Mouse (Mus musculus) forebrain, embryonic 12.5 days (tissue): ENCODE data around the gene Axin2. TPM values are rescaled to one million over a fixed set of nuclear protein-coding genes. Genes with fewer than 3 reads are reported as not detected.
A peak's percentile ranks its signal among the peaks of the same experiment; 100 is the strongest.

ENCODE experiments used
- ATAC-seq: fragments of 200-750 bp; cut with Nextera tagmentation; 2 replicates; pipeline ENCODE4 v1.8.0; 2017; ENCODE audit warnings: moderate TSS enrichment; ENCODE audit not compliant: low FRiP score
- H3K27ac ChIP-seq: fragments of 300-500 bp; sonication (generic); 2 replicates; pipeline ENCODE4 v1.5.1; 2016; ENCODE audit warnings: mild to moderate bottlenecking
- H3K27me3 ChIP-seq: fragments of 300-500 bp; sonication (generic); 2 replicates; pipeline ENCODE4 v1.6.1; 2016; ENCODE audit warnings: mild to moderate bottlenecking
- H3K36me3 ChIP-seq: fragments of 300-500 bp; sonication (generic); replicated peaks from 2 replicates; pipeline ENCODE4 v1.6.1; 2016; ENCODE audit warnings: mild to moderate bottlenecking
- H3K4me1 ChIP-seq: fragments of 300-500 bp; sonication (generic); 2 replicates; pipeline ENCODE4 v1.6.1; 2016
- H3K4me2 ChIP-seq: fragments of 300-500 bp; sonication (generic); 2 replicates; pipeline ENCODE4 v1.6.1; 2016; ENCODE audit warnings: mild to moderate bottlenecking, moderate library complexity
- H3K4me3 ChIP-seq: fragments of 300-500 bp; sonication (generic); replicated peaks from 2 replicates; pipeline ENCODE4 v1.5.1; 2016; ENCODE audit warnings: mild to moderate bottlenecking
- H3K9ac ChIP-seq: fragments of 300-500 bp; sonication (generic); 2 replicates; pipeline ENCODE4 v1.6.1; 2016; ENCODE audit warnings: mild to moderate bottlenecking
- H3K9me3 ChIP-seq: fragments of 300-500 bp; sonication (generic); 2 replicates; pipeline ENCODE4 v1.6.1; 2016
- WGBS: fragments of 180-500 bp; shearing (Covaris S2); methylation state at CpG from one replicate; pipeline ENCODE4 v1.1.7; 2016; 5-methylcytosine and 5-hydroxymethylcytosine counted together
- polyA plus RNA-seq: library from polyadenylated mRNA; unstranded; fragments of >200 nt; fragmentation: Nextera tagmentation; extraction: Ambion mirVana; gene quantifications from 2 replicates; pipeline ENCODE4 v1.2.1, GENCODE M21; 2016

The Axin2 gene
- polyA plus RNA-seq, 1 experiment from 2014 or later = 17.4 TPM

DNA sequence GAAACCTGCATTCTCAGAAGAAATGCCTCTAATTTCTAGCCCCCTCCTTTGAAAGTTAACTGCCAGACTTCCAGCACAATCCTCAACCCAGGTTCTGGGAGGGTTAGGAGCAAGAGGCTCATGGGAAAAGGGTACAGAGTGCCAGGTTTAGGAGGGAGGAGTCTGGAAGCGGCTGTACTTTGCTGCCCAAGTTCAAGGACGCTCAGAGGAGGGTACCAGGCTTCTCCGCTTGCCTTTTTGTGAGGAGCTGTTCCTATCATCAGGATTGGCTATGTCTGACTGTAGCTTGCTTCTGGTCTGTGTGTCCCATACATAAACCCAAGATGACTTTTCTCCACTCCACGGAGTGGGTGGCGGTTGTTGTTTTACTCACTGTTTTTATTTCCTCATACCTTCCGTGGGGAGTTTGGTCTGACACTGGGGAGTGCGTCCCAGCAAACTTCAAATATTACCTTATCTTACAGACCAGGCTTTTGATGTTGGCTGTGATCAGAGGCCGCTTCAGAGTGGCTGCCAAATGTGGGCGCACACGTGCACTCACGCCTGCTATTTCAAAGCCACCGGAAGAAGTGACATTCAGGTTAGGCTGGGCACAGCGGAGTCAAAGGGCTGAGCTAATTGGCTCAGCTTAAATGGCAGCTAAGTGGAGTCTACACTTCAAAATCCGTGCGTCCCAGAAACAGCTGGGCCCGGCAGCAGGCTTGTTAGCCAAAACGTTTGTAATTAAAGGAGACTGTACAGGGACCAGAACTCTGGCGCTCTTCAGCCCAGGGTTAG is 16.1 kb downstream of the Axin2 start:
- 0 out of 2 replicates have a peak, but pooled peaks have one; percentile 27 for ATAC-seq
- 25% methylated on average over 18 of the region's 18 CpGs for WGBS
- H3K4me3 ChIP-seq = no peak overlapping the region
- peaks cover 76% of the 10 kb centered on the region for H3K4me1 ChIP-seq
- H3K36me3 ChIP-seq = peaks cover 65% of the 10 kb centered on the region
- peaks cover 8% of the 10 kb centered on the region; the same call in 1 of the 2 replicates for H3K27me3 ChIP-seq
- H3K27ac ChIP-seq = peak overlapping the region; percentile 76
- H3K4me2 ChIP-seq = peak overlapping the region; percentile 38; the same call in 1 of the 2 replicates
- H3K9ac ChIP-seq = no peak overlapping the region
- H3K9me3 ChIP-seq = no peaks in the 10 kb centered on the region

DNA sequence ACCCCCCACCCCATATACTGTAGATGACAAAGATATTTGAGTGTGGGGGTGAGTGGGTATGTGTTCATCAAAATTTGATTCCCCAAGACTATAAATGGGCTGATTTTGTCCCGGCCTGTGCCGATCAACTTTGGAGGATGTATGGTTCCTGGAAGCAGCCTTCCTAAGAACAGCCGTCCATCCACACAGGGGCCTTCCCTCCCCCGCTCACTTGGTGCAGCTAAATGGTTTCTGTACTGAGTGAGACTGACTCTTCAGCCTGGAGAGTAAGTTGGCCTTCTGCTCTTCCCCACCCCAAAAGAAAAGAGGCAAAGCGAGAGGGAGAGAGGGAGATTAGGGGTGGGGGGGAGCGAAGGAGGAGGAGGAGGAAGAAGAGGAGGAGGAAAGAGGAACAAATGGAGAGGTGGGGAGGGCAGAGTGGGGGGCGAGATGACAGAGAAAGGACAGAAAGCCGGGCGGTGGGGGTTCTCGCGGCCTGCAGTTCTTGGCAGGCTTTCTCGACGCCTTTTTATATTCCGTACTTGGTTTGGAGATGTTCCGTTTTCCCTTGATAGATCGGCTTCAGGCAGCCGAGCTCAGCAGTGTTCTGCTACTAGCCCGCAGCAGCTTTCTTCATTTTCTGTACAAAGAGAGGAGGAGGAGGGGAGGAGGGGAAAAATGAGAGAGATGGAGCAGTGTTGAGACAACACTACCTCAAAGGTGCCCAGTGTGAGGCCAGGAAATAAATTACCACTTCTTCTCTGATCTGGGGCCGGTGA is 20.7 kb downstream of the Axin2 start:
- ATAC-seq = no peak
- no peaks in the 10 kb centered on the region for H3K9me3 ChIP-seq
- H3K27me3 ChIP-seq = peaks cover 8% of the 10 kb centered on the region; the same call in 1 of the 2 replicates
- no peak overlapping the region for H3K4me3 ChIP-seq
- H3K9ac ChIP-seq = peak overlapping the region; percentile 36; the same call in 1 of the 2 replicates
- peaks cover 75% of the 10 kb centered on the region for H3K36me3 ChIP-seq
- 35% methylated on average over 19 of the region's 19 CpGs for WGBS
- H3K4me1 ChIP-seq = peaks cover 52% of the 10 kb centered on the region
- peak overlapping the region; percentile 30 for H3K4me2 ChIP-seq
- peak overlapping the region; percentile 78 for H3K27ac ChIP-seq

DNA sequence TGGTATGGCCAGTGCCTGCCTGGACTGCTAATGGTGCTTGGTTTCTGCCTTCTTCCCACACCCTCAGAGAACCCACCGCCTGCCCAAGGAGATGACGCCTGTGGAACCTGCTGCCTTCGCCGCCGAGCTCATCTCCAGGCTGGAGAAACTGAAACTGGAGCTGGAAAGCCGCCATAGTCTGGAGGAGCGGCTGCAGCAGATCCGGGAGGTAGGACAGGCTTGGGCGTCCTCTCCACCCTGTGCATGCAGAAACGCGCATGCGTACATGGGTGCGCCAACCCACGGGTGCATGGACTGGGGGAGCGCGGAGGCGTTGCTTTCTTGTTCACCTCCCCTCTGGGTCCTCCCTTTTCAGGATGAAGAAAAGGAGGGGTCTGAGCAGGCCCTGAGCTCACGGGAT is 21.7 kb downstream of the Axin2 start:
- 90% methylated on average over 18 of the region's 18 CpGs for WGBS
- H3K36me3 ChIP-seq = peaks cover 83% of the 10 kb centered on the region
- peak overlapping the region; percentile 78 for H3K27ac ChIP-seq
- H3K9me3 ChIP-seq = no peaks in the 10 kb centered on the region
- no peak for ATAC-seq
- H3K9ac ChIP-seq = no peak overlapping the region
- H3K4me1 ChIP-seq = peaks cover 42% of the 10 kb centered on the region
- H3K4me3 ChIP-seq = no peak overlapping the region
- H3K27me3 ChIP-seq = peaks cover 8% of the 10 kb centered on the region; the same call in 1 of the 2 replicates
- no peak overlapping the region for H3K4me2 ChIP-seq

DNA sequence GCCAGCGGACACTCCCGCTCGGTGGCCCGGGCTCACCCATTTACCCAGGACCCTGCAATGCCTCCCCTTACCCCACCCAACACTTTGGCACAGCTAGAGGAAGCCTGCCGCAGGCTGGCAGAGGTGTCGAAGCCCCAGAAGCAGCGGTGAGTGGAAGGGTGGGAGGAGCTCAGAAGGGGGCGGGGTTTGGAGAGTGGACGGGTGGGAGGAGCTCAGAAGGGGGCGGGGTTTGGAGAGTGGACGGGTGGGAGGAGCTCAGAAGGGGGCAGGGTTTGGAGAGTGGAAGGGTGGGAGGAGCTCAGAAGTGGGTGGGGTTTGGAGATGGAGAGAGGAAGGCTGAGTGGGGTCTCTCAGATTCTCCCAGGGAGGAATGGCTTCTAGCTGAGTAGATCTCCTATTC is 23.6 kb downstream of the Axin2 start:
- 81% methylated on average over 11 of the region's 11 CpGs for WGBS
- Histone ChIP-seq H3K4me3 (no peak overlapping the region), H3K9me3 (no peaks in the 10 kb centered on the region), H3K4me2 (no peak overlapping the region), H3K27ac (no peak overlapping the region), H3K9ac (no peak overlapping the region), H3K4me1 (peaks cover 44% of the 10 kb centered on the region), H3K36me3 (peaks cover 87% of the 10 kb centered on the region), H3K27me3 (no peaks in the 10 kb centered on the region)
- no peak for ATAC-seq

DNA sequence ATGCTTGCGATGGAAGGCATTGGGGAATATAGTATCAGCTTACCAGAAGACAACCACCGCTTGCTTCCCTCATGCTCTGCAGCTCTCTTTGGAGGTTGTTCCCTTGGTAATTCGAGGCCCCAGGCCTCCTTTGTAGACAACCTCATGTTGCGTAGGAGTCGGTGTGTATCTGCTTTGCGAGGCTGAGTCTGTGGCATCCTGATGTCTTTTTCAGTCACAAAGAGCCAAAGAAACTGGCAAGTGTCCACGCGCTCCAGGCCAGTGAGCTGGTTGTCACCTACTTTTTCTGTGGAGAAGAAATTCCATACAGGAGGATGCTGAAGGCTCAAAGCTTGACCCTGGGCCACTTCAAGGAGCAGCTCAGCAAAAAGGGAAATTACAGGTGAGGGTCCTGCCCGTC is 25.5 kb downstream of the Axin2 start:
- WGBS = 95% methylated on average over 9 of the region's 9 CpGs
- no peak overlapping the region for H3K9ac ChIP-seq
- H3K27ac ChIP-seq = no peak overlapping the region; the same call in 1 of the 2 replicates
- H3K4me3 ChIP-seq = no peak overlapping the region
- H3K4me2 ChIP-seq = no peak overlapping the region
- H3K27me3 ChIP-seq = no peaks in the 10 kb centered on the region
- no peaks in the 10 kb centered on the region for H3K9me3 ChIP-seq
- H3K4me1 ChIP-seq = peaks cover 32% of the 10 kb centered on the region
- H3K36me3 ChIP-seq = peaks cover 89% of the 10 kb centered on the region
- ATAC-seq = no peak

DNA sequence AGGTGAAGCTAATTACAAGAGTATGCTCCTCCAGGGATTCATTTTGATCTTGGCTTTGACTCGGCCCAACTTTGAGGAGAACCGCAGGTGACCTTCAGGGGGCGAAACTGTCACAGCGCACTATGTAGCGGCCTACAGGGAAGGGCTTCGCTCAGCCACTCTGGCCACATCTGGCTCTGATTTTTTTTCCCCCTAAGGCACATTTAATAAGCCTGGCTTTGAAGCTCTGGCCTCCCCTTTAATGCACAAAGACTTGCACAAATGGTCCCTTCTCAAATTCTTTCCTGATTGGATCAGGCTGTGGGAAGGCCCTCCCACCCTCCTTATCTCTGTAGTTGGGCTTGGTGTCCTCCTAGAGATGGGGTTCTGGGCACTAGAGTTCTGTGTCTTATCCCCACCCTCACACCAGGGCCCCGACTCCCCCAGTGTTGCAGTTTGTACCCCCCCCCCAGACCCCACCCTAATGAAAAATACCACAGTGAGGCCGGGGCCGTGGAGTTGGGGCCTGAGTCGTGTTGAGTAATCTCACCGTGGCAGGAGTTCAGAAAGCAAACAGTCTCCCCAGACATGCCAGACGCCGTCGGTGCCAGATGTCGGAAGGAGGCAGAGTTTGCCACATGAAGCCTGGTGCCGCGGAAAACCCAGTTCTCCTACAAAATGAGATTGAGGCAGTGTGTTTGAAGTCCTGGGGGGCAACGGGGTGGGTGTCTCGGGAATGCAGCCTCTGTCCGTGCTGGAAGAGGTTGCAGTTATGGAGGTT is 27.5 kb downstream of the Axin2 start:
- Histone ChIP-seq H3K27ac (peak overlapping the region; percentile 63; the same call in 1 of the 2 replicates), H3K4me2 (no peak overlapping the region), H3K9me3 (no peaks in the 10 kb centered on the region), H3K27me3 (no peaks in the 10 kb centered on the region), H3K36me3 (peaks cover 89% of the 10 kb centered on the region), H3K9ac (no peak overlapping the region), H3K4me1 (peaks cover 19% of the 10 kb centered on the region), H3K4me3 (no peak overlapping the region)
- no peak for ATAC-seq
- 78% methylated on average over 20 of the region's 20 CpGs for WGBS

DNA sequence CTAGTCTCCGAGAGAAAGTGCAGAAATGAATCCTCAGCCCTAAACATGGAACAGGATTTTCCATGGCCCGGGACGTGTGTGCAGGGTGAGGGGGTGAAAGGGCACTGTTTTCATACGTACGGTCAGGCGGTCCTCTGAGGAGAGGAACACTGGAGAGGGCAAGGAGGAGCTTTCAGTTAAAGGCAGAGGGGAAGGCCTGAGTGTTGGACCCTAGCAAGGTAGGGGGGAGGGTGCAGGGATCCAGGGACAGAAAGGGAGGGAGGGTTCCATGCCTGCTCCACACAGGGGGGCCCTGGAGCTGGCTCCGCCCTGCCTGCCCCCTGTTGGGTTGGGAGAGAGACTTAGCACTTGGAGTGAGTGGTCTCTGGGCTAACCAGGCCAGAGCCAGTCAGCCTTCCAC is 28.4 kb downstream of the Axin2 start:
- Histone ChIP-seq H3K4me1 (peaks cover 19% of the 10 kb centered on the region), H3K27me3 (no peaks in the 10 kb centered on the region), H3K27ac (peak overlapping the region; percentile 63), H3K36me3 (peaks cover 82% of the 10 kb centered on the region), H3K4me2 (no peak overlapping the region), H3K9me3 (no peaks in the 10 kb centered on the region), H3K4me3 (no peak overlapping the region), H3K9ac (no peak overlapping the region; the same call in 1 of the 2 replicates)
- 68% methylated on average over 7 of the region's 7 CpGs for WGBS
- ATAC-seq = no peak

DNA sequence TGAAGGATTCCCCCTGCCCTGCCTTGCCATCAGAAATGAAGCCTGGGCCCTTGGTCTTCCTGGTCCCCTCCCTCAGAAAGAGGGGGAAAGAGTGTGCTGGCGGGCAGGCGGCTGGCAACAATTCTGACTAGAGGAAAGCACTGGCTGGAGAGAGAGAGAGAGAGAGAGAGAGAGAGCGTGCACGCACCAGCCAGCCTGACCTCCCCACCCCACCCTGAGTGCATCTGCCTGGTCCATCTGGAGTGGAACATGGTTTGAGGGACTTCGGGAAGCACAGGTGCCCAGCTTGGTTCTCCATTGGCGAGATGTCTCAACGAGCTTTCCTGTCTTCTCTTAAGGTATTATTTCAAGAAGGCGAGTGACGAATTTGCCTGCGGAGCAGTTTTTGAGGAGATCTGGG is 28.8 kb downstream of the Axin2 start:
- Histone ChIP-seq H3K4me2 (no peak overlapping the region), H3K9ac (no peak overlapping the region; the same call in 1 of the 2 replicates), H3K27me3 (no peaks in the 10 kb centered on the region), H3K36me3 (peaks cover 77% of the 10 kb centered on the region), H3K4me1 (peaks cover 19% of the 10 kb centered on the region), H3K27ac (peak overlapping the region; percentile 63), H3K9me3 (no peaks in the 10 kb centered on the region), H3K4me3 (no peak overlapping the region)
- WGBS = 83% methylated on average over 10 of the region's 10 CpGs
- ATAC-seq = no peak

DNA sequence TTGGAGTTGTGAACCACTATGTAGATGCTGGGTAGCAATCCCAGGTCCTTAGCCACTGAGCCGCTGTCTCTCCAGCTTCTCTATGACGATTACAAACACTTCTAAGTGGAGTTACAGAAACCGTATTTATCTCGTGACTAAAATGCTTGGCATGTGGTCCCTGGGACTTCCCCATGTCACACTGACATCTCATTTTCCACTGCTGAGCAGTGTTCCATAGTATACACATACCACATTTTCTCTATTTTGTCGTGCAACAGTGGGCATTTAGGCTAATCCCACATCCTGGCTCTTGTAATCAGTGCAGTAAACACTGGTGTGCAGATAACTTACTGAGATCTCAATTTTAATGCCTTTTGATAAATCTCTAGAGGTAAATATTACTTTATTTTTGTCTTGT is 32.2 kb downstream of the Axin2 start:
- no peaks in the 10 kb centered on the region for H3K9me3 ChIP-seq
- ATAC-seq = no peak
- H3K36me3 ChIP-seq = peaks cover 43% of the 10 kb centered on the region
- no peak overlapping the region for H3K4me2 ChIP-seq
- WGBS = 76% methylated on average over 5 of the region's 5 CpGs
- no peak overlapping the region for H3K27ac ChIP-seq
- no peak overlapping the region for H3K9ac ChIP-seq
- no peaks in the 10 kb centered on the region for H3K27me3 ChIP-seq
- no peak overlapping the region for H3K4me3 ChIP-seq
- H3K4me1 ChIP-seq = peaks cover 15% of the 10 kb centered on the region

DNA sequence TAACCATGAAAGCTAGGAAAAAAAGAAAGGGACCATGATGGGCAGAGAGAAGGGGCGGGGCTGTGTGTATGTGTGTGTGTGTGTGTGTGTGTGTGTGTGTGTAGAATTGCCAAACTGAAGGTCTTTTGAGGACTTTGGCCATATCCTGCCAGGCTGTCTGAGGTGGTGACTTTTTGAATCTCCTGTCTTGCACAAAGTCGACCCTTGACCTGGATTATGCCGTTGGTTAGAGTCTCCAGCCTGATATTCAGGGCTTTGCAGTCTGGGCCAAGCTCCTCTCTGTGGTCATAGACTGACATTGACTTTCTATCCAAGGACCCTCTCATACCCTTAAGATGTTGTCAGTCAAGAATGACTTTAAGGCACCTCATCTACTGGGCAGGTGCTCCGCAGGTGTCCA is 35.8 kb downstream of the Axin2 start:
- no peak overlapping the region for H3K27ac ChIP-seq
- peaks cover 6% of the 10 kb centered on the region for H3K4me1 ChIP-seq
- H3K9ac ChIP-seq = no peak overlapping the region
- H3K27me3 ChIP-seq = no peaks in the 10 kb centered on the region
- no peak for ATAC-seq
- no peak overlapping the region for H3K4me3 ChIP-seq
- 92% methylated on average over 4 of the region's 4 CpGs for WGBS
- H3K4me2 ChIP-seq = no peak overlapping the region
- no peaks in the 10 kb centered on the region for H3K9me3 ChIP-seq
- H3K36me3 ChIP-seq = peaks cover 9% of the 10 kb centered on the region

DNA sequence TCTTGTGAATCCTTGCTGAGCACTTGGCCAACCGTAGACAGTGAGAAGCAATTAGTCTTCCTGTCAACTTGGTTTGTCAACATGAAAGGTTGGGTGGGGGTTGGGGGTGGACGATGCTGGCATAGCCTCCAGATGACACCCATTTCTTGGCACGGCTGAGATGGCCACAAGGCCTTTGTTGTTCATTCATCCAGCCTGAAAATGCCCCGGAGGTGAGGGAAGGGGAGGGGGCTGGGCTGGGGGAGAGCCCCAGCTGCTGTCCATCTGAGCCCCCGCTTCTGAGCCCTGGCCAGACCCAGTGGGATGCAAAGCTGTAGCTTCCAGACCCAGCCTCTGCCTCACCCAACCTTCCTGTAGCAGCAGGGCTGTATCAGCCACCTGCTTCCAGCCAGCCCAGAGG is 38.2 kb downstream of the Axin2 start:
- H3K27ac ChIP-seq = no peak overlapping the region
- H3K9ac ChIP-seq = no peak overlapping the region
- peak; percentile 63 for ATAC-seq
- H3K9me3 ChIP-seq = no peaks in the 10 kb centered on the region
- H3K4me2 ChIP-seq = no peak overlapping the region
- no peaks in the 10 kb centered on the region for H3K27me3 ChIP-seq
- H3K4me1 ChIP-seq = peaks cover 15% of the 10 kb centered on the region
- no peak overlapping the region for H3K4me3 ChIP-seq
- H3K36me3 ChIP-seq = no peaks in the 10 kb centered on the region
- 53% methylated on average over 5 of the region's 5 CpGs for WGBS

DNA sequence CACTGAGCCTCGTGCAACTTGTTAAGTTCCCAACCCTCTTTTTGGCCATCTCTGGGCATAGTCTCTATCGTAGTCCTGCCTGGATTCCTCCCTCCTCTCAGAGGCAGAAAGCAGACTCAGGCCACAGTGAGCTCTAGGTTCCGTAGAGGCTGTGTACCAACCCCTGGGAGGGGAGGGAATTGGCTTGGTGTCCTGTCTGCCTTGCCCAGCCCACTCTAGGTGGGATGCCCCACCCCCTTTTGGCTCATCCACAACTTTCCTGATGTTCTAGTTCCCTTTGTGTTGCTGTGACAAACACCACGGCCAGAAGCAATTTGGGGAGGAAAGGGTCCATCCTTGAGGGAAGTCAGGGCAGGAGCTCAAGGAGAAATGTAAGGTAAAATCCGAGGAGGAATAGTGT is 39.0 kb downstream of the Axin2 start:
- ATAC-seq = no peak
- Histone ChIP-seq H3K9ac (no peak overlapping the region), H3K36me3 (no peaks in the 10 kb centered on the region), H3K27me3 (no peaks in the 10 kb centered on the region), H3K4me3 (no peak overlapping the region), H3K4me1 (peaks cover 15% of the 10 kb centered on the region), H3K9me3 (no peaks in the 10 kb centered on the region), H3K4me2 (no peak overlapping the region), H3K27ac (no peak overlapping the region)
- 55% methylated on average over 5 of the region's 5 CpGs for WGBS
